22 mouse cellular contexts compared by ENCODE assay signal in the genomic region with DNA sequence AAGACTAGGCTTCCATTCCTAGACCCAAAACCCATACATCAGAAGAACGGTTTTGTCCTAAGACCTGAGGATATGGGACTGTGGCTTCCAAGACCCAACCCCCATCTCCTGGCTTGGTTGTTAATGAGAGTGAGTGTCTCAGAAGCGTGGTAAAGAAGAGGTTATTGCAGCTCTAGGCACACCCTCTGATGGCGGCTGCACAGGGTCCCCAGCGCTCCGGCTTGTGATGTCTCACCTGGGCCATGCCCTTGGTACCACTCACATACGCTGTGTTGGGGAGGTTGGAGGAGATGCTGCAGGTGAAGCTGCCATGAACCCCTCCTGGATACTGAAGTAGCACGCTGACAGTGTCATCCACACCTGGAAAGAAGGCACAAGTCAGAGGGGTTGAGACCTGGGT. TPM values are rescaled to one million over a fixed set of nuclear protein-coding genes. Genes with fewer than 3 reads are reported as not detected.
"Had no signal": no experiment of that assay in that cellular context is flagged by ENCODE, and none has a peak within 500 bp of the region (broad histone marks: within the 10 kb centered on the region; RNA-seq: fewer than 3 reads in every experiment).

No protein-coding gene starts in this region.

- H3K9me3 ChIP-seq: neural tube, embryonic 13.5 days; neural tube, embryonic 15.5 days; stomach, embryonic 15.5 days had no signal

- H3K9ac ChIP-seq: neural tube, embryonic 13.5 days; neural tube, embryonic 15.5 days; stomach, embryonic 15.5 days had no signal

- DNase-seq: retina, postnatal 1 day; right cerebral cortex, adult 18-20 months; right cerebral cortex, postnatal 14 days; right cerebral cortex, postnatal 25 days; right cerebral cortex, postnatal 4 days; spleen, adult 18-20 months; thymus, adult 18-20 months; thymus, adult 2 months; thymus, postnatal 14 days; thymus, postnatal 25 days; thymus, postnatal 36 days; thymus, postnatal 4 days had no signal

- H3K27ac ChIP-seq: neural tube, embryonic 13.5 days; neural tube, embryonic 15.5 days; stomach, embryonic 15.5 days; stomach, postnatal 0 days had no signal

- H3K4me1 ChIP-seq: neural tube, embryonic 13.5 days had no signal

- H3K36me3 ChIP-seq: neural tube, embryonic 13.5 days; neural tube, embryonic 15.5 days; stomach, embryonic 15.5 days had no signal

- H3K27me3 ChIP-seq: neural tube, embryonic 13.5 days; neural tube, embryonic 15.5 days; stomach, embryonic 15.5 days had no signal

- H3K4me2 ChIP-seq: neural tube, embryonic 13.5 days; neural tube, embryonic 15.5 days; stomach, embryonic 15.5 days had no signal

- H3K4me3 ChIP-seq: neural tube, embryonic 13.5 days; neural tube, embryonic 15.5 days; stomach, embryonic 15.5 days had no signal

RNA-seq across cellular contexts. Expression of a gene that starts 2.9 kb away (rescaled TPM):
- total RNA-seq: neutrophil, adult 5-6 weeks had no signal
- polyA plus RNA-seq: small intestine, adult 2 months had no signal

RNA-seq across cellular contexts. Expression of a gene that starts 7.8 kb away (rescaled TPM):
- total RNA-seq: neutrophil, adult 5-6 weeks had no signal
- polyA plus RNA-seq: neural tube, embryonic 13.5 days; neural tube, embryonic 14.5 days; neural tube, embryonic 15.5 days; small intestine, adult 2 months; stomach, embryonic 14.5 days; stomach, embryonic 15.5 days; stomach, embryonic 16.5 days; stomach, postnatal 0 days; thymus, adult 2 months; thymus, postnatal 0 days had no signal
